Mouse (Mus musculus) midbrain, embryonic 15.5 days (tissue): Measurements from ENCODE around the gene Sertad4. TPM values are rescaled to one million over a fixed set of nuclear protein-coding genes. Genes with fewer than 3 reads are reported as not detected.

Experiments used
- ATAC-seq: fragments of 200-750 bp; cut with Nextera tagmentation; replicated peaks from 2 replicates; pipeline ENCODE4 v1.8.0; 2017; ENCODE audit warnings: moderate TSS enrichment
- H3K27ac ChIP-seq: fragments of 300-500 bp; sonication (generic); 2 replicates; pipeline ENCODE4 v1.5.1; 2015; ENCODE audit warnings: mild to moderate bottlenecking, inconsistent platforms
- H3K27me3 ChIP-seq: fragments of 300-500 bp; sonication (generic); replicated peaks from 2 replicates; pipeline ENCODE4 v1.6.1; 2015; ENCODE audit warnings: inconsistent platforms
- H3K36me3 ChIP-seq: fragments of 300-500 bp; sonication (generic); replicated peaks from 2 replicates; pipeline ENCODE4 v1.6.1; 2015; ENCODE audit warnings: inconsistent platforms
- H3K4me1 ChIP-seq: fragments of 300-500 bp; sonication (generic); 2 replicates; pipeline ENCODE4 v1.6.1; 2015; ENCODE audit warnings: inconsistent platforms
- H3K4me2 ChIP-seq: fragments of 300-500 bp; sonication (generic); 2 replicates; pipeline ENCODE4 v1.6.1; 2015; ENCODE audit warnings: inconsistent platforms, mild to moderate bottlenecking, moderate library complexity
- H3K4me3 ChIP-seq: fragments of 300-500 bp; sonication (generic); 2 replicates; pipeline ENCODE4 v1.5.1; 2015; ENCODE audit warnings: mild to moderate bottlenecking, inconsistent platforms
- H3K9ac ChIP-seq: fragments of 300-500 bp; sonication (generic); 2 replicates; pipeline ENCODE4 v1.6.1; 2015; ENCODE audit warnings: mild to moderate bottlenecking, inconsistent platforms
- H3K9me3 ChIP-seq: fragments of 300-500 bp; sonication (generic); 2 replicates; pipeline ENCODE4 v1.6.1; 2016; ENCODE audit warnings: inconsistent platforms
- WGBS: fragments of 180-500 bp; shearing (Covaris S2); methylation state at CpG from one replicate; pipeline ENCODE4 v1.1.7; 2015; ENCODE audit warnings: mixed read lengths; 5-methylcytosine and 5-hydroxymethylcytosine counted together
- polyA plus RNA-seq: library from polyadenylated mRNA; unstranded; fragments of >200 nt; fragmentation: Nextera tagmentation; extraction: Ambion mirVana; gene quantifications from 2 replicates; pipeline ENCODE4 v1.2.1, GENCODE M21; 2015

Gene Sertad4
- polyA plus RNA-seq, 1 experiment from 2014 or later = 30.7 TPM

DNA sequence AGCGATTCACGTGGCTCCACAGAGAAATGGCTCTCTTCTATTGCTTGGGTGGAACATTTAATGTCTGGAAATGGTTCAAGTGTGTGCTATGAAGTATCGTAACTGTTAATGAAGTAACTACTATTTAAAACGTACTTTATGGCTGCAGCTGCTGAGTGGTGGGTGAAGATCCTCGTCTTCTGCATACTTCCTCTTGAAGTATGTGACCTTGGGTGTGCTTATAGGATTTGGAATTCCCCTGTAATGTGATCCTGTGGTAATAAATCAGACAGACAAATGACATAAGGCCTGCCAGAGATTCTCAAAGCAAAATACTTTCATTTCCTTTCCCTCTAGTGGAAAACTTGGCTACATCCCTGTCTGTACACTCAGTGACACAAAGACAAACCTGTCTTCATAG is 5.9 kb downstream of the Sertad4 start:
- Histone ChIP-seq H3K9ac (no peak overlapping the region), H3K4me2 (no peak overlapping the region), H3K27me3 (no peaks in the 10 kb centered on the region), H3K9me3 (no peaks in the 10 kb centered on the region), H3K27ac (no peak overlapping the region), H3K4me1 (peaks cover 40% of the 10 kb centered on the region), H3K4me3 (no peak overlapping the region), H3K36me3 (peaks cover 14% of the 10 kb centered on the region)
- no peak for ATAC-seq
- 93% methylated on average over 5 of the region's 5 CpGs for WGBS

- no peak overlapping the region for H3K4me2 ChIP-seq
- peaks cover 14% of the 10 kb centered on the region for H3K36me3 ChIP-seq
- H3K9me3 ChIP-seq = no peaks in the 10 kb centered on the region
- 9% methylated on average over 3 of the region's 3 CpGs for whole genome bisulfite sequencing
- H3K9ac ChIP-seq = no peak overlapping the region
- no peak overlapping the region for H3K27ac ChIP-seq
- ATAC-seq = no peak
- H3K4me1 ChIP-seq = peaks cover 18% of the 10 kb centered on the region
- H3K4me3 ChIP-seq = no peak overlapping the region
- H3K27me3 ChIP-seq = no peaks in the 10 kb centered on the region
These were observed 8.3 kb downstream of the Sertad4 start for GRCm38 (mm10) chr1:192847254-192847653.

GRCm38 (mm10) chr1:192841094-192841813 is 14.3 kb downstream of the Sertad4 start:
- Histone ChIP-seq H3K4me2 (no peak overlapping the region), H3K4me1 (no peaks in the 10 kb centered on the region), H3K36me3 (no peaks in the 10 kb centered on the region), H3K9me3 (no peaks in the 10 kb centered on the region), H3K4me3 (no peak overlapping the region), H3K9ac (no peak overlapping the region), H3K27me3 (no peaks in the 10 kb centered on the region), H3K27ac (no peak overlapping the region)
- WGBS = 77% methylated on average over 9 of the region's 9 CpGs
- ATAC-seq = no peak

DNA sequence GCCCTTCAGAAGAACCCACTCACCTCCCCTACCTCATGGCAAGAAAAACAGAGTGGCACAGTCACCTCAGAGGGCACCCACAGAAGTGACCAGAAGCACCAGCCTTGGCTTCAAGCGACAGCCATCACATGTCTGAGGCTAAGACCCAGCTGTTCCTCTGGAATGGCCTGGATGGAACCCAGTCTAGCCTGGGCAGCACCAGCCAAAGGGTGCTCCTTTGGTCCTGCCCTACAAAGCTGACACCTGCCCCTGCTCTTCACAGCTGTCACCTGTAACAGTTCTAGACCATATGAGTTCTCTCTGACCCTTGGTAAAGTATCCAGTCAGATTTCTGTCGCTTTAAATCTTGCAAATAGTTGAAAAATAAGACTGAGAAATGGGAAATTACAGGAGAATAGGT is 14.9 kb downstream of the Sertad4 start:
- Histone ChIP-seq H3K4me3 (no peak overlapping the region), H3K4me2 (no peak overlapping the region), H3K9me3 (no peaks in the 10 kb centered on the region), H3K36me3 (no peaks in the 10 kb centered on the region), H3K27ac (no peak overlapping the region), H3K27me3 (no peaks in the 10 kb centered on the region), H3K9ac (no peak overlapping the region), H3K4me1 (peaks cover under 1% of the 10 kb centered on the region; the same call in 1 of the 2 replicates)
- no peak for ATAC-seq
- WGBS = 93% methylated on average over 2 of the region's 2 CpGs

GRCm38 (mm10) chr1:192835211-192835681 is 20.3 kb downstream of the Sertad4 start:
- peak; percentile 74 for ATAC-seq
- no peaks in the 10 kb centered on the region for H3K36me3 ChIP-seq
- H3K27me3 ChIP-seq = no peaks in the 10 kb centered on the region
- peak overlapping the region; percentile 94 for H3K27ac ChIP-seq
- peaks cover 37% of the 10 kb centered on the region for H3K4me1 ChIP-seq
- peak overlapping the region; percentile 42 for H3K4me3 ChIP-seq
- WGBS = under 1% methylated on average over 18 of the region's 18 CpGs
- no peaks in the 10 kb centered on the region for H3K9me3 ChIP-seq
- H3K4me2 ChIP-seq = peak overlapping the region; percentile 69
- peak overlapping the region; percentile 69 for H3K9ac ChIP-seq

DNA sequence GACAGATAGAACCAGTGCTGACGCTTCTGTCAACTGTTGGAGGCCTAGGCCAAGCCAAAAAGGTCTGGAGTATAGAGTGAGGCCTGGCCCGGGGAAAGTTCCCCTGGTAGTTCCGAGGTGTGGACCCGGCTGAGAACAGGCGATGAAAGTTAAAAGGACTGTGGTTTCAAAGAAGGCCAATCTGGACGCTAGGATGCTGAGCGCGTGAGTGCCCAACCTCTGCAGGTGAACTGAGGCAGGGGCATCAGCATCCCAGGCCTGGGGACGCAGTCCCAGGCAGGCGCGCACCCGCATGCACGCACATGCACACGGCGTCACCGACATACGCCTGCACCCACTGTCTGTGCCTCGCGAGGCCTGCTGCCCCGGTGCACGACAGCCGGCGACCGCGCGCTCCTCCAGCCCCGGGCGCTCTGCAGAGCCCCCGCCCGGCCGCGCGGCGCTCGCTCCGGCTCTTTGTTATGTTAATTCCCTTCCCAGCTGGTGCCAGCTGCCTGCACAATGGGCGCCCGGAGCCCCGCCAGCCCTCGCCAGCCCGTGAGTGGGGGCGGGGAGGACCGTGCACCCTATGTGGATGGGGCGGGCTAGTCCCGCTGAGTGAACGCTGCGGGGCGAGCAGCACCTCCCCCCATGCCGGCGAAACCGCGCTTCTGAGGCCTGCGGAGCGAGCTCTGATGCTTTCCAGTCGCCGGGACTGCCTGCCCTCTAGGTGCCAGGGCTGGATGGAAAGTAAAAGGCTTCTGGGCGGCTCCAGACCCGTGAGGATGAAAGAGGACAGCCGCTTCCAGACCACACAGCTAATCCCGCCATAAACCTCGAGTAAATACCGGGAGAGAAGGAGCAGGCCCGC is 21.0 kb downstream of the Sertad4 start:
- under 1% methylated on average over 60 of the region's 63 CpGs for WGBS
- Histone ChIP-seq H3K36me3 (no peaks in the 10 kb centered on the region), H3K27ac (peak overlapping the region; percentile 94), H3K4me2 (peak overlapping the region; percentile 69), H3K9ac (peak overlapping the region; percentile 69), H3K9me3 (no peaks in the 10 kb centered on the region), H3K4me3 (peak overlapping the region; percentile 42), H3K27me3 (no peaks in the 10 kb centered on the region), H3K4me1 (peaks cover 40% of the 10 kb centered on the region)
- ATAC-seq = peak; percentile 93

GRCm38 (mm10) chr1:192833586-192833985 is 22.0 kb downstream of the Sertad4 start:
- Histone ChIP-seq H3K4me1 (peaks cover 40% of the 10 kb centered on the region), H3K9ac (no peak overlapping the region), H3K36me3 (no peaks in the 10 kb centered on the region), H3K4me3 (no peak overlapping the region), H3K9me3 (no peaks in the 10 kb centered on the region), H3K27me3 (no peaks in the 10 kb centered on the region), H3K4me2 (peak overlapping the region; percentile 16), H3K27ac (peak overlapping the region; percentile 94; the same call in 1 of the 2 replicates)
- no peak for ATAC-seq
- WGBS = 12% methylated on average over 26 of the region's 26 CpGs

DNA sequence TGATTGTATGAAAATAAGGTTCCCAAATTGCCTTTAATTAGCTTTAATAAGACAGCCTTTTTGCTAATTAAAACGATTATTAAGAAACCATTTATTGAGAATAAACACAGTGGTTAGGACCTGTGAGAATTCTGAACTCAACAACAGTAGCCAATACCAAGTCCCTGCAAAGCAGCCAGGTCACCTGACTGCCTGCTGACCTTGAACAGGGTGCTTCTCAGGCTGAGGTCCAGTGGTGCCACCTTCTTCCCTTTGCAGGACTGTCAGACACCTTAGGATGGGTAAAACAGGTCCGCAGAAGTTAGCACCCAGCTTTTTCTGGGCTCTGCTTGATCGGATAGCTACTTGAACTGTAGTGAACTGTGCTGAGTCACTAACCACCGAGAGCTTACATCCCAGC is 22.5 kb downstream of the Sertad4 start:
- Histone ChIP-seq H3K4me2 (no peak overlapping the region), H3K27me3 (no peaks in the 10 kb centered on the region), H3K4me1 (peaks cover 40% of the 10 kb centered on the region), H3K27ac (no peak overlapping the region), H3K9me3 (no peaks in the 10 kb centered on the region), H3K36me3 (no peaks in the 10 kb centered on the region), H3K4me3 (no peak overlapping the region), H3K9ac (no peak overlapping the region)
- 31% methylated on average over 4 of the region's 4 CpGs for WGBS
- no peak for ATAC-seq

DNA sequence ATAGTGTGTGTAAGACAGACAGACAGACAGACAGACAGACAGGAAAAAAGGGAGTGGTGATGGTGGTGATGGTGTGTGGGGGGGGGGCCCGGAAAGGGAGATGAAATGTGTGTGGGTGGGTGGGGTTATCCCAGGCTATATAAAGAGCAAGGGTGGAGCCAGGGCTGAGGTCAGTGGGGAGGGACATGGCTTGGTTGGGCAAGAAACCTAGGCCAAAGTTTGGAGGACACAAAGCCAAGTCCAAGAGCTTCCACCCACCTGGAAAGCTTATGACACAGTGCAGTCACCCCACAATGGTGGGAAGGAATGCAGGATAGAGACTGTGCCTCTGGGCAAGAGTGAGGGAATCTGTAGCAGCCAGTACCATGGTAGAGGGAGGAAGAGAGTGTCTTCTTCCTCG is 23.2 kb downstream of the Sertad4 start:
- WGBS = 74% methylated on average over 2 of the region's 2 CpGs
- Histone ChIP-seq H3K27me3 (no peaks in the 10 kb centered on the region), H3K4me3 (no peak overlapping the region)

GRCm38 (mm10) chr1:192830444-192830843 is 25.1 kb downstream of the Sertad4 start:
- Histone ChIP-seq H3K4me3 (no peak overlapping the region), H3K9me3 (no peaks in the 10 kb centered on the region), H3K9ac (no peak overlapping the region), H3K4me2 (no peak overlapping the region), H3K36me3 (no peaks in the 10 kb centered on the region), H3K27ac (peak overlapping the region; percentile 57), H3K4me1 (peaks cover 38% of the 10 kb centered on the region), H3K27me3 (no peaks in the 10 kb centered on the region; the same call in 1 of the 2 replicates)
- ATAC-seq = no peak
- 5% methylated on average over 6 of the region's 6 CpGs for WGBS

More for the DNA sequence above, 23.2 kb downstream of the Sertad4 start:
- Histone ChIP-seq H3K4me2 (no peak overlapping the region), H3K4me1 (peaks cover 40% of the 10 kb centered on the region), H3K9ac (no peak overlapping the region), H3K27ac (no peak overlapping the region), H3K36me3 (no peaks in the 10 kb centered on the region), H3K9me3 (no peaks in the 10 kb centered on the region)
- ATAC-seq = no peak

DNA sequence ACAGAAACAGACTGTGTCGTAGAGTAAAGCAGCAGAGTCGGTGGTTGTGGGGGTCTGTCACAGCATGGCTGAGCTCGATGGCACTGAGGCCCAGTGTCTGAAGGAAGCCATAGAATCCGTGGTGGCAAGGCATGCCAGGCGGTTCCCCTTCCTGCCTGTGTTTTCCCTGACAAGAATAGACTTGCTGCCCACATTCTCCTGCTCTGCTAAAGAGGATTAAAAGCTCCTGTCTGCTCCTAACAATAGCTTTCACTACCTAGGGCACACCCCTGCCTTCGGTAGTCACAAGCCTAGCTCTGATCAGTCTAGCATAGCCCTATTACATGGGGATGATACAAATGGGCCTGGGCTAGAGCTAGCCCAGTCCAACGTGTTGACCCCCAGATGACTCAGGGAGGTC is 26.6 kb downstream of the Sertad4 start:
- Histone ChIP-seq H3K4me1 (peaks cover 22% of the 10 kb centered on the region), H3K4me3 (no peak overlapping the region), H3K9ac (no peak overlapping the region), H3K36me3 (no peaks in the 10 kb centered on the region), H3K27ac (no peak overlapping the region), H3K9me3 (no peaks in the 10 kb centered on the region), H3K4me2 (no peak overlapping the region), H3K27me3 (no peaks in the 10 kb centered on the region; the same call in 1 of the 2 replicates)
- ATAC-seq = no peak
- 22% methylated on average over 7 of the region's 7 CpGs for WGBS

GRCm38 (mm10) chr1:192827955-192828354 is 27.6 kb downstream of the Sertad4 start:
- ATAC-seq = no peak
- peaks cover 24% of the 10 kb centered on the region for H3K4me1 ChIP-seq
- H3K4me2 ChIP-seq = no peak overlapping the region
- H3K9ac ChIP-seq = no peak overlapping the region
- no peaks in the 10 kb centered on the region; the same call in 1 of the 2 replicates for H3K27me3 ChIP-seq
- H3K4me3 ChIP-seq = no peak overlapping the region
- no peaks in the 10 kb centered on the region for H3K9me3 ChIP-seq
- H3K27ac ChIP-seq = no peak overlapping the region
- H3K36me3 ChIP-seq = no peaks in the 10 kb centered on the region
